Mouse (Mus musculus): ENCODE data around the gene Elf5.

The Elf5 gene

DNA sequence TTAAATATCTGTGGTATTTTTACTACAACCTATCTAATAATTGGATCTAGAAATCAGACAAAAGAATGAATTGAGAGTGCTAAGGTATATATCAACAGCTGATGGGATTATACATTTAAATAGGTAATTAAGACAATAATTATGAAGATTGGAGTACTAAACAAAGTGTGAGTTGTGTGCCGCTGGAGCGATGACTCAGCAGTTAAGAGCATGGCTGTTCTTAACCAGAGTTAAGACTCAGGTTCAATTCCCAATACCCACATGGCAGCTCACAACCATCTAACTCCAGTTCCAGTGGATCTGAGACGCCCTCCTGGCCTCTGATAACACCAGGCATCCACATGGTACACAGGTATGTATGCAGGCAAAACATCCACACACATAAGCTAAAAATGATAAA is 61.9 kb downstream of the Elf5 start:
- intact Hi-C loops (cut with DNase I) = no loop called here

DNA sequence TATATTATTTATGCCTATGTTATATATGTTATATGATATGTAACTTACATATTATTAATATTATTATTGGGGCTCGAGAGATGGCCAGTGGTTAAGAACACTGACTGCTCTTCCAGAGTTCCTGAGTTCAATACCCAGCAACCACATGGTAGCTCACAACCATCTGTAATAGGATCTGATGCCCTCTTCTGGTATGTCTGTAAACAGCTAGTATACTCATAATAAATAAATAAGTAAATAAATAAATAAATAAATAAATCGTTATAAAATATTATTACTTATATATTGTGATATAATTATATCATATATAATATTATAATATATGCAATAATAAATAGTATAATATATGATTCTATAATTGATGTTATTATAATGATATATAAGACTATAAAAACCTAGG is 64.7 kb downstream of the Elf5 start:
- intact Hi-C loops (cut with DNase I) = no loop called here

DNA sequence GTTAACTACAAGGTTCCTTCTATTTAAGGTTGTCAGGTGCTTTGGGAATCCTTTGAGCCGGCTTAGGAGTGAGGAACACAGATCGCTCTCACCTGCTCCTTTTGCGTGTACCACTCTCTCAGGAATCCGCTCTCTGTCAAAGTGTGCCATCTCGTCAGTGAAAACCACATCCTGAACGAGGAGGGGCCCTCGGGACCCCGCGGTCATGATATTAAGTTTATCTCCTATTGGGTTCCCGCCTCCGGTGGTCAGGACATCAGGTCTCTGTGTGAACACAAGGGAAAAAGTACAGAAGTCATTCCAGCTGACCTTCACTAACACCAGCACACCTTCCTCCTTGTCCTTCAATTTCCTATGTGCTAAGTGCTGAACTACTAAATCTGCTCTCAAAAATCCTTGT is 65.2 kb downstream of the Elf5 start:
- intact Hi-C loops (cut with DNase I) = no loop called here

- intact Hi-C loops (cut with DNase I) = no loop called here
Measured at GRCm38 (mm10) chr2:103477456-103477855, 66.0 kb downstream of the Elf5 start.

DNA sequence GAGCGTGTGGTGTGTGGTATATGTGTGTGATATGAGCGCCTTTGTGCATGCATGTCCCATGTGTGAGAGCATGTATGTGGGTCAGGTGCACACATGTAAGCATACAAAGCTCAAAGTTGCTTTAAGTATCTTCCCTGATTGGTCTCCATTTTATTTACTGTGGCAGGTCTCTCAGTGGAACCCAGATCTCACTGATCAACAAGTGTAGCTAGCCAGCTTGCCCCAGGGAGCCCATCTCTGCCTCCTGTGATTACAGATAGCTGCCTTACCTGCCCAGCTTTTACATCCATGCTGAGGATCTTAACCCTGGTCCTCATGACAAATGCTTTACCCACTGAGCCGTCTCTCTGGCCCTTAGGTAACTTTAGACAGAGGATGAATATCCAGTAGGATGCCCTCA is 66.8 kb downstream of the Elf5 start:
- intact Hi-C loops (cut with DNase I) = no loop called here

- intact Hi-C loops (cut with DNase I) = no loop called here
Measured at GRCm38 (mm10) chr2:103480240-103480639, 68.8 kb downstream of the Elf5 start.

GRCm38 (mm10) chr2:103480871-103481270 is 69.4 kb downstream of the Elf5 start:
- intact Hi-C loops (cut with DNase I) = no loop called here

DNA sequence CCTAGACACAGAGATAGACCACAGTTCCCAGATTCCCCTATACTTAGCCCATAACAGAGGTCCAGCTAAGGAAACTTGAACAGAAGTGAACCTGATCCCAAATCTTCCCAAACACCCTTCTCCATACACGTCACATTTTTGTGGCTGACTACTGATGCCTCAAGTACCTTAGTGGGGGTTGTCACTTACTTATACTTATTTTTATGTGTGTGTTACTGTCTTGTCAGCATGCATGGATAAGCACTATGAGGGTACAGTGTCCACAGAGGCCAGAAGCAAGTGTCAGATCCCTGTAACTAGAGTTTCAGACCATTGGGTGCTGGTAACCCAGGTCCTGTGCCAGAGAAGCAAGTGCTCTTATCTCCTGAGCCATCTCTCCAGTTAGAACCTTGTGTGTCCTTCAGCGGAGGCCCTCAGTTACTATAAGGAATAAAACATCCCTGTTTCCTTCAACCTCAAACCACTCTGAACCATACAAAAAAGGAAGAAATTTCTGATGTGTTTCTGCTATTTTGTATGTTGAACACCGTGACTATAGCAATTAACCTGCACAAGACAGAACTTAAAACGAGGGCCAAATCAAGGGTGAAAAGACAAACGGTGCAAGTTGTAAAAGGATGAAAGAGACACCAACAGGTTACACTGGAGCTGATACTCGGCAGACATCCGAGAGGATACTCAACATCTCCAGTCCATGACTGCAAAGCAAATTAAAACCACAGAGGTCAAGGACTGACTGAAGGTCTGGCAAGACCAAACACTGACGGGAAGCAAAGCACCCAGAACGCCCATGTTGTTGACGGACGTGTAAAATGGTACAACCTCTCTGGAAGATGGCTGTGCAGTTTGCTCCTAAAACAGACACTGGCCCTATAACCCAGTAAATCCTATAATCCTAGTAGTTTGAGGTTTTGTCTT is 70.1 kb downstream of the Elf5 start:
- intact Hi-C loops (cut with DNase I) = no loop called here

- intact Hi-C loops (cut with DNase I) = no loop called here
Measured at GRCm38 (mm10) chr2:103483289-103483985, 71.9 kb downstream of the Elf5 start.

- intact Hi-C loops (cut with DNase I) = no loop called here
Measured at GRCm38 (mm10) chr2:103483986-103484520, 72.6 kb downstream of the Elf5 start.

DNA sequence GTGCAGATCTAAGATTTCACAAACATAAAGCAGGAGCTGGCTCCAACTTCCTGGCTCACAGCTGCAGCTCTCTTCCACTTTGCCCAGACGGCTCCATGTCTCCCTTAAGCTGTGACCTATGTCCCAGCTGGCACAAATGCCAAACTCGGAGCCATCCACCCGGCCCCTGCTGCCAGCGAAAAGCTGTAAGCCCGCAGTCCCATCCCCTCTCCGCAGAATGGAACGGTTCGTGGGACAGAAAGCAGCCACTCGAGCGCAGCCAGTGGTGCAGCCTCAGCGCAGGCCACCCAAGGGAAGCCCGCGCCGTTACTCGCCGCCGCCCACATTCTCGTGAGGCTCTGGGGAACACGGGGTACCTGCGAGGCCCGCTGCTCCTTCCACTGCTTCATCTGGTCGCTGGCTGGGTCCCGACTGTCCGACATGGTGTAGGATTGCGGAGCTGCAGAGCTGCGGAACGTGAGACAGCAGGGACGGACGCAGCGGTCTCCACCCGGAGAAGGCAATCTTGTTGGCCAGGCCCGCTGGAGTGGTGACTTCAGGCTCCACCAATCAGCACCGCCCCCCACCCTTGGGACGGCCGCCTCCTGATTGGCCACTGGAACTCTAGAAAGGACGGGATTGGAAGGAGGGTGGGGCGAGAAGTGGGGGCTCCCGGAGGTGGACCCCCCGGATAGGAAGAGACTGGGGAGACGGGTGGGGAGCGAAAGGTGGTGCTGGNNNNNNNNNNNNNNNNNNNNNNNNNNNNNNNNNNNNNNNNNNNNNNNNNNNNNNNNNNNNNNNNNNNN is 73.3 kb downstream of the Elf5 start, which contains the start of gene Cat:
Gene Cat (minus strand): TSS at position 544 of the 785 bp plus-strand sequence.
- intact Hi-C loops (cut with DNase I) = no loop called here

GRCm38 (mm10) chr2:103492526-103492925 is 81.0 kb downstream of the Elf5 start:
- intact Hi-C loops (cut with DNase I) = no loop called here

DNA sequence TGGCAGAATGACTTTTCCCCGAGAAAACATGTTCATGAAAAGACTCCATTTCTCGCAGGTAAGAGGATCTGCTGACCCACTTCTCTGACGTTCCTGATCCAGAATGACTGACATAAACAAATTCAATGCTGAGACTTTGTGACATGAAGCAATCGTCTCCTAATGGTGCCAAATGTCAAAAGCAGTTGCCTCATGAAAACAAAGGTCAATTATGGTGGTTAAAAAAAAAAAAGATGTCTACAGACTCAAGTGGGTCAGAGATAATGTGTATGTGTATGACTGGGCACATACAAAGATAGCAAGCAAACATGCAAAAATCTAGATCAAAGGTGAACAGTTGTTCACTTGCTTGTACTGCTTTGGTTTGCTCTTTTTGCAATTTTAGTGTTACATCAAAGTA is 82.3 kb downstream of the Elf5 start:
- intact Hi-C loops (cut with DNase I) = no loop called here

GRCm38 (mm10) chr2:103495633-103496418 is 84.3 kb downstream of the Elf5 start:
- intact Hi-C loops (cut with DNase I) = no loop called here

All from adrenal gland (tissue).